Mouse (Mus musculus): Measurements from ENCODE around the gene Agpat4.
A peak's percentile ranks its signal among the peaks of the same experiment; 100 is the strongest.

The Agpat4 gene

DNA sequence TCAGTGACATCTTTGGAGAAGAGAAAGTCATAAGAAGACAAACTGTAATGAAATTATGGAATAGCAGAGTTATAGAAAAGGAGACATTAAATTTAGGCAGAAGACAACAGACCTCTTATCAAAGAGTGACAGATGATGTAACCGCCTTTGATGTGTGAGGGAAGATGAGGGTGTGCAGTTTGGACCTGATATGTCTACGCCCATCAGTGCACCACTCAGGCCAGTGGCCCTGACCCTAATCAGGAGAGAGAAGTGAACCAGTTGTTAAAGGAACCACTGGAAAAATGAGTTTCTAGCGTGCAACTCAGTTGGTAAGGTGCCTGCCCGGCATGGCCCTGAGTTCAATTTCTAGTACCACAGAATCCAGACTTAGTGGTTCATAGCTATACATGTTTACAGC, 67.4 kb downstream of the Agpat4 start:
- DNase-seq (ENCODE audit: low read depth in 1 of 2, low spot score in 2 of 2), result no peak

GRCm38 (mm10) chr17:12186341-12186740, 67.8 kb downstream of the Agpat4 start:
- no peak for DNase-seq (ENCODE audit: low read depth in 1 of 2, low spot score in 2 of 2)

GRCm38 (mm10) chr17:12187782-12188181, 69.3 kb downstream of the Agpat4 start:
- no peak for DNase-seq (ENCODE audit: low read depth in 1 of 2, low spot score in 2 of 2)

DNA sequence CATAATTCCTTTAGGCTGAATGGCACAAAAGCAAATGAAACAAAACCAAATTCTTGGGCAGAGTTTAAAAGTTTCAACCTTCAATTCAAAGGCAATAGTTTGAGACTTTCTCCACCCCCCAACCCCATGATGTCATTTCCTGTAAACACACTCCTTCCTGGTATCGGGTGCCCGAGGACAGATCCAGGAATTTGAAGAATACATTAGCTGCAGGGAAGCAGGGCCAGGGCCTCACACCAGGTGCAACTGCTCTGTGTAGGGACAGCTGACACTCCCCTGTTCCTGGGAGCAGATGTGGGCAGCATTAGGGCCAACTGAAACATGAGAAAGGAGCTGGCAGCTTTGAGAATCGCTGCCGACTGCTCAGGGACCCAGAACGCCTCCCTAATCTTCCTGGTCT, 76.6 kb downstream of the Agpat4 start:
- DNase-seq (ENCODE audit: low read depth in 1 of 2, low spot score in 2 of 2), result no peak

DNA sequence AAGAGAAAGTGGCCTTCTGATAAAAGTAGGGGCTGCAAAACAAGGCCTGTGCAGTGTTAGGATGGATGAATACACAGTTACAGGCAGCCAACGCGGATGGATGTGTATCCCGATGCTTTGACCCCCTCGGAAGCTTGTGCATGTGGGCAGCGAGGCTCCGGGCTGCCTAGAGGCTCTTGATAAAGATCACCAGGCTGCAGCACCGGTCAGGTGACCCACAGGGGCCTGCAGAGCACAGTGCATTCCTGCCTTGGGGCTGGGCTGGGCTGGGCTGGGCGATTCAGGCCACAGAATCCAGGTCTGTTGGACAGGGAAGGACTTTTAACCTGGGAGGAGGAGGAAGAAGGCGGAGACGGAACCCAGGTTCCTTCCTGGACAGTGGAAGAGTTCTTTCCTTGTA, 77.1 kb downstream of the Agpat4 start:
- no peak for DNase-seq (ENCODE audit: low read depth in 1 of 2, low spot score in 2 of 2)

GRCm38 (mm10) chr17:12199933-12200332, 81.4 kb downstream of the Agpat4 start:
- DNase-seq (ENCODE audit: low read depth in 1 of 2, low spot score in 2 of 2), result no peak

GRCm38 (mm10) chr17:12201086-12201485, 82.6 kb downstream of the Agpat4 start:
- no peak for DNase-seq (ENCODE audit: low read depth in 1 of 2, low spot score in 2 of 2)

DNA sequence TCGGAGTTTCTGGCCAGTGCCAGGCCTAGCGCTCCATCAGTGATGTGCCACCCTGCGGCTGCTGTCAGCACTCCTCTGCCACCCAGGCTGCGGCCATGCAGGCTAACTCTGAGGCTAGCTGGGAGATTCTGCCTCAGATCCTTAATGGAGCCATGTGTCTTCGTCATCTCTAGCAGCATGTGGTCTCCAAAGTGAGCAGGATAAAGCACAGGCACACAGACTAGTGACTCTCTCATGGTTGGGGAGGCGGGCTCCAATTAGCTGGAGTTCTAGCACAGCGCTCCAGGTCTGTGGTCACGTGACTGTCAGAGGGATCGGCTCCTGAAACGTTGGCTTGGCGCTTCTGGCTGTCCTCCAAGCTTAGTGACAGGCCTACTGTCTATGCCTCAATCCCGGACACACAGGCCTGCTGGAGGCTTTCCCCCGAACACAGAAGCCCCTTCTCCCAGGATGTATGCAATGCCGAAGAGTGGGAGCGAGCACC, 85.0 kb downstream of the Agpat4 start:
- DNase-seq (ENCODE audit: low read depth in 1 of 2, low spot score in 2 of 2), result no peak

DNA sequence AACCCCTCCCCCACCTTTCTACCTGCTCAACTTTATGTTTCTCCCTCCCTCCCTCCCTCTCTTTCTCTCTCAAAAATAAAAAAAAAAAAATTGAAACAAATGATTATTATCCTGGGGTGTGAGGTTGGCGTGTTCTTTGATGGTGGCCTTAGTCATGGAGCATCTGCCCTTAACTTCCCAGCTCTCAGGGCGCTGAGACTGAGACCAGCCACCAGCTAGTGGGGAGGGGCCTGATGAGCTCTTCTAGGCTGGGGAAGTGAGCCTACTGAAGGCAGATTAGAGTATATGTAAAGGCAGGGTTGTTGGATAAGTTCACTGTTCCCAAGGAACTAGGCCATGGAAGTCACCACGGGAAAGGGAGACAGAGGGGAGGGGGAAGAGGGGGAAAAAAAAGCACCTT, 85.7 kb downstream of the Agpat4 start:
- DNase-seq (ENCODE audit: low read depth in 1 of 2, low spot score in 2 of 2), result no peak

DNA sequence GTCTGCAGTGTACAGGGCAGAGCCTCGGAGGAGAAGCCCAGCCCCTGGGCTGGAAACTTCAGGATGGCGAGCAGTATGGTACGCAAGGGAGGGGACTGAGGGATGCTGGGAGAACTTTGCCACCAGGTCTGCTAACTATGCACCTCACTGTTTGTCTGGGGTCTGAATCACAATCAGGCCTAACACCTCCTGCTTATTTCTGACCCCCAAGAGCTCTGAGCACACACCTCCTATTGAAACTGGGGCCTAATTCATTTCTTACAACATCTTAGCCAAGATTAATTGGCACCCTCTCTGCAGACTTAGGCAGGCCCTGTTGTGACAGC, 86.1 kb downstream of the Agpat4 start:
- DNase-seq (ENCODE audit: low read depth in 1 of 2, low spot score in 2 of 2), result no peak

GRCm38 (mm10) chr17:12205015-12205693, 86.7 kb downstream of the Agpat4 start:
- no peak for DNase-seq (ENCODE audit: low read depth in 1 of 2, low spot score in 2 of 2)

DNA sequence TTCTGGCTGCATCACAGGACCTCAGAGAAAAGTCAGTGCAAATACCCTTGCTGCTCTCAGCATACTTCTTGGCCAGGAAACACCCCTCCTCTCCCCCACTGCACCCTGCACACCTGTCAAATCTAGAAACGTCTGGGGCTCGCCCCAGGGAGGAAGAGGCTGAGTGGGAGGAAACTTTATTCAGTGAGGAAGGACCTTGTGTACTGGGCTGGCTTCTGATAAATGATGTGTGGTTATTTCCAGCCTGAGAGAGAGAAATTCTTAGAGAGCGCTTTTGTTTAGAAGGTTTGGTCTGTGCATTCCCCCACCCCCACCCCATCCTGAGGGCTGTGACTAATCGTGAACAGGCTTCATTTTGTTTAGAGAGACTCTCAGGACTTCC, 87.2 kb downstream of the Agpat4 start:
- DNase-seq (ENCODE audit: low read depth in 1 of 2, low spot score in 2 of 2), result no peak

GRCm38 (mm10) chr17:12206248-12206647, 87.7 kb downstream of the Agpat4 start:
- DNase-seq (ENCODE audit: low read depth in 1 of 2, low spot score in 2 of 2), result no peak

GRCm38 (mm10) chr17:12207022-12207548, 88.6 kb downstream of the Agpat4 start:
- no peak for DNase-seq (ENCODE audit: low read depth in 1 of 2, low spot score in 2 of 2)

- DNase-seq (ENCODE audit: low read depth in 1 of 2, low spot score in 2 of 2), result no peak
Observed at GRCm38 (mm10) chr17:12209481-12209880, 91.0 kb downstream of the Agpat4 start.

GRCm38 (mm10) chr17:12210544-12211132, 92.1 kb downstream of the Agpat4 start:
- DNase-seq (ENCODE audit: low read depth in 1 of 2, low spot score in 2 of 2), result peak; percentile 51 to 77

GRCm38 (mm10) chr17:12211890-12212289, 93.4 kb downstream of the Agpat4 start:
- DNase-seq (ENCODE audit: low read depth in 1 of 2, low spot score in 2 of 2), result no peak

DNA sequence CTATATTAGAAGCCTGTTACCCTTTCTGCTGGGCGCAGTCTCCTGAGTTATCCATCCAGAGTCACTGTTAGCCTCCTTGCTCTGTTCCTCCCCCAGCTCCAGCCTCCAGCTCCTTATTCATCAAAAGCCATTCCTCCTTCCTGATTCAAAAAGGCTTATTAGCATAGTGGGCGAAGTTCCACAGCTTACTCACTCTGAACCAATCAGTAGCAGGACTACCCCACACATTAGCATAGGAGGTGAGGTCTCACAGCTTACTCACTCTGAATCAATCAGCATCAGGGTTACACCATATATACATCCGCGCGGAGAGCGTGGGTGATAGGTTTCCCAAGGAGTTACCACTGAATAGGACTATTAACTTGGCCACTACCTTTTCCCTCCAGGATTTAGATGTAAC, 93.8 kb downstream of the Agpat4 start:
- DNase-seq (ENCODE audit: low read depth in 1 of 2, low spot score in 2 of 2), result no peak

GRCm38 (mm10) chr17:12213430-12213829, 94.9 kb downstream of the Agpat4 start:
- no peak for DNase-seq (ENCODE audit: low read depth in 1 of 2, low spot score in 2 of 2)

DNA sequence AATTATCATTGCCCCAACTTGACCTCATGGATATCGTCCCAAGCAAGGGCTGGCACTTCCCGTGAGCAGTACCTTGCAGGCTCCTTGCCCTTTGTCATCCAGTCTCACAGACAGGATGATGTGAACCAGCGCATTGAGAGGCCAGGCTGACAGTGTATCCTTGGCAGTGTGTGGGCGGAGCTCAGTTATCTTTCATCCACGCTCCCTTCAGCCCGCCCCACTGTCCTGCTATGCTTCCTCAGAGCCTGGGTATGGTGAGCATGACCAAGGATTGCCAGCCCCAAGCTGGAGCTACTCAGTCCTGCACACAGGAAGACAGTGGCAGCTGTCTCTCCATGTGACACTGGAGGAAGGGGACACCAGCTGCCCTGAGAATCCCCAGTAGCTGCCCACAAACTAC, 97.7 kb downstream of the Agpat4 start:
- DNase-seq (ENCODE audit: low read depth in 1 of 2, low spot score in 2 of 2), result no peak

DNA sequence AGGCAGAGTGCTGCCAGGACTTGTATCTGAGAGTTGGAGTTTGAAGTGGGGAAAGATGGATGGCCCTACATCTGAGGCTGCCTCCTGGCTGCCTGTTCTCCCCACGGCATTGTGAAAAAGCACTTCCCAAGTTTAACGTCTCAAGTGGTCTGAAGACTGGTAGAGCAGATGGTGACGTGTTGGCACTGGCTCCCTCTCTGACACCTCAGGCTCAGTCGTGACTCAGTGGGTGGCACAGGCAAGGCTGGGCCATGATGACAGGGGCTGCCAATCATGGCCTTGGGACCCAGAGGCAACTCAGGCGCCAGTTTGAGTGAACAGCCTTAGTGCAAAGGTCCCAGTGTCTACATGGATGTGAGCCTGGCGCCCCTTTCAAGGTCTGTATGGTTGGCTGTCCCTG, 103.4 kb downstream of the Agpat4 start:
- no peak for DNase-seq (ENCODE audit: low read depth in 1 of 2, low spot score in 2 of 2)

DNA sequence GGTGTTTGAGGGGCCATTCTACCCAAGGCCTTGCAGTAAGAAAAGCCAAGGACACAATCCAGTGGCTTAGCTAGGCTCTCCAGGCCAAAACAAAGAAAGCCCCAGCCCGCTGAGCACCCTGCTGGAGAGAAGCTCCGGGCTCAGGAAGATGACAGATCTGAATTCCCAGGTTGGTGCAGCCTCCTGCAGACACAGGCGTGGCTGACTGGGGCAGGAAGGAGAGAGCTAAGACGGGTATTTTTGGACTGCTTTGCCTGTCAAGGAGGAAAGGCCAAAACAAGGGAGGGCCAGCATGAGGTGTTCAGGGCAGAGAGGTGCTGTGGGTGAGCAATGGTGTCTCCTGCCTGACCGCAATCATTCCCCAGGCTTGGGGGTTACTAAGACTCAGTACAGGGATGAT, 105.2 kb downstream of the Agpat4 start:
- DNase-seq (ENCODE audit: low read depth in 1 of 2, low spot score in 2 of 2), result no peak

DNA sequence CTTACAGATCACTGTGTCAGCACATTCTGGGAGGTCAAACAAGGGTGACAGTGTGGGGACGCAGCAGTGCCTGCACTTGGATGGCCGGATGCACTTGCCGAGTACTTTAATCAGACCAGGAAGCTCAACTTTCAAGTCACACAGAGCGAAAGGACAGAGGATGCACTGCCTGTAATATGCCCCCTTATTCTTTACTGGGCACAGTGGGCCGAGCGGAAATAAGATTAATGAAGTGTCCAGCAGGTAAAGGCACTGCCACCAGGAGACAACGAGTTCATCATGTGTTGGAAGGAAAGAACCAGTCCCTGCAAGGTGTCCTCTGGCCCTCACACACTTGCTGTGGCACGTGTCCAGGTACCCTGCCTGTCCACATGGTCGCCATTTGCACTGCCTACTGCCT, 105.6 kb downstream of the Agpat4 start:
- DNase-seq (ENCODE audit: low read depth in 1 of 2, low spot score in 2 of 2), result no peak
